Mouse (Mus musculus) Patski (cell line): ENCODE measurements at regions not wholly inside any gene's neighbourhood (a gene's known extent, or its start where the extent isn't known, plus 50 kb on each side); places are given as distances from the start of the nearest gene placed in this dataset.

ENCODE experiments used
- ATAC-seq: fragments of 100-300 bp; one replicate; pipeline ENCODE4 v1.8.0; 2021
- CTCF ChIA-PET: fragments of 350-600 bp; sonication (Branson Sonifier 250); formaldehyde crosslinking; loops from one replicate; lab custom pipeline; 2022; ENCODE audit warnings: inconsistent platforms; lab: Charles Lee
- POLR2A ChIA-PET: fragments of 350-600 bp; sonication (Branson Sonifier 250); formaldehyde crosslinking; loops from one replicate; lab custom pipeline; 2022; ENCODE audit warnings: antibody characterized with exemption, inconsistent platforms; lab: Charles Lee
- DNase-seq: peaks from one replicate; pipeline ENCODE4 v3.0.0-alpha.2; 2011; ENCODE audit warnings: low read depth, low spot score
- H3K27me3 ChIP-seq: fragments of 371-371 bp; one replicate; pipeline ENCODE4 v1.5.1; 2021
- CTCF ChIP-seq: fragments of 100-300 bp; IDR thresholded peaks from one replicate; pipeline ENCODE4 v1.5.1; 2021
- in situ Hi-C: fragments of 300-500 bp; cut with MboI; formaldehyde crosslinking; loops from 3 replicates; pipeline ENCODE4 v1.11.1; 2018; ENCODE audit warnings: low pct_unique_long_range_greater_than_20kb, mixed read lengths

GRCm38 (mm10) chr4:142749918-142750317 is 462.9 kb downstream of the Prdm2 start:
- H3K27me3 ChIP-seq = no peaks in the 10 kb centered on the region
- in situ Hi-C loops = no loop called here
- TF ChIP-seq CTCF = no peak
- CTCF ChIA-PET = no interaction called here
- DNase-seq = no peak
- POLR2A ChIA-PET = no interaction called here
- ATAC-seq = no peak

GRCm38 (mm10) chr4:142723554-142723907 is 484.3 kb upstream of the Kazn start:
- CTCF ChIA-PET = no interaction called here
- POLR2A ChIA-PET = no interaction called here
- no peaks in the 10 kb centered on the region for H3K27me3 ChIP-seq
- no peak for ATAC-seq
- DNase-seq = no peak
- in situ Hi-C loops = no loop called here
- no peak for TF ChIP-seq CTCF

- TF ChIP-seq CTCF = no peak
- ChIA-PET CTCF (no interaction called here), POLR2A (no interaction called here)
- no peak for DNase-seq
- no peaks in the 10 kb centered on the region for H3K27me3 ChIP-seq
- ATAC-seq = no peak
- in situ Hi-C loops = no loop called here
Observed at GRCm38 (mm10) chr4:142722845-142723553, 483.8 kb upstream of the Kazn start.

GRCm38 (mm10) chr4:142701606-142702005 is 462.4 kb upstream of the Kazn start:
- in situ Hi-C loops = no loop called here
- DNase-seq (no peak), ATAC-seq (no peak)
- TF ChIP-seq CTCF = no peak
- CTCF ChIA-PET = no interaction called here
- POLR2A ChIA-PET = no interaction called here
- H3K27me3 ChIP-seq = no peaks in the 10 kb centered on the region

GRCm38 (mm10) chr4:142694926-142695325 is 455.7 kb upstream of the Kazn start:
- DNase-seq (no peak), ATAC-seq (no peak)
- in situ Hi-C loops = no loop called here
- ChIA-PET CTCF (interaction anchor here (0.9 kb wide), 1 partner anchor 19 kb away, joined by 4 read pairs; no protein-coding TSS in a partner anchor), POLR2A (no interaction called here)
- TF ChIP-seq CTCF = no peak
- H3K27me3 ChIP-seq = no peaks in the 10 kb centered on the region

GRCm38 (mm10) chr4:142688241-142688640 is 449.0 kb upstream of the Kazn start:
- no peak for TF ChIP-seq CTCF
- POLR2A ChIA-PET = no interaction called here
- CTCF ChIA-PET = no interaction called here
- no peaks in the 10 kb centered on the region for H3K27me3 ChIP-seq
- in situ Hi-C loops = no loop called here
- ATAC-seq (no peak), DNase-seq (no peak)

GRCm38 (mm10) chr4:142677426-142677825 is 438.2 kb upstream of the Kazn start:
- DNase-seq = no peak
- CTCF ChIA-PET = no interaction called here

GRCm38 (mm10) chr4:142674641-142675465 is 435.7 kb upstream of the Kazn start:
- ChIA-PET CTCF (interaction anchor here (0.8 kb wide), 1 partner anchor 20 kb away, joined by 4 read pairs; no protein-coding TSS in a partner anchor), POLR2A (no interaction called here)
- no peak for TF ChIP-seq CTCF
- in situ Hi-C loops = no loop called here
- no peaks in the 10 kb centered on the region for H3K27me3 ChIP-seq
- DNase-seq = no peak
- no peak for ATAC-seq

More at GRCm38 (mm10) chr4:142677426-142677825, 438.2 kb upstream of the Kazn start:
- in situ Hi-C loops = no loop called here
- no peak for TF ChIP-seq CTCF
- H3K27me3 ChIP-seq = no peaks in the 10 kb centered on the region
- POLR2A ChIA-PET = no interaction called here
- ATAC-seq = no peak

GRCm38 (mm10) chr4:142671872-142672458 is 432.8 kb upstream of the Kazn start:
- in situ Hi-C loops = no loop called here
- H3K27me3 ChIP-seq = no peaks in the 10 kb centered on the region
- TF ChIP-seq CTCF = no peak
- no peak for DNase-seq
- POLR2A ChIA-PET = no interaction called here
- CTCF ChIA-PET = no interaction called here
- no peak for ATAC-seq

- ATAC-seq = no peak
- ChIA-PET POLR2A (no interaction called here), CTCF (no interaction called here)
- no peaks in the 10 kb centered on the region for H3K27me3 ChIP-seq
- DNase-seq = no peak
- in situ Hi-C loops = no loop called here
- no peak for TF ChIP-seq CTCF
Observed at GRCm38 (mm10) chr4:142664781-142665180, 425.6 kb upstream of the Kazn start.

- H3K27me3 ChIP-seq = no peaks in the 10 kb centered on the region
- ChIA-PET CTCF (no interaction called here), POLR2A (no interaction called here)
- no peak for DNase-seq
- ATAC-seq = no peak
- no peak for TF ChIP-seq CTCF
- in situ Hi-C loops = no loop called here
Observed at GRCm38 (mm10) chr4:142658156-142658555, 419.0 kb upstream of the Kazn start.
